Mouse (Mus musculus): Measurements from ENCODE around the gene Syngap1. TPM values are rescaled to one million over a fixed set of nuclear protein-coding genes. Genes with fewer than 3 reads are reported as not detected.

Syngap1 gene
- total RNA-seq, 2 experiments from 2014 or later, result 7.3 to 7.7 TPM

DNA sequence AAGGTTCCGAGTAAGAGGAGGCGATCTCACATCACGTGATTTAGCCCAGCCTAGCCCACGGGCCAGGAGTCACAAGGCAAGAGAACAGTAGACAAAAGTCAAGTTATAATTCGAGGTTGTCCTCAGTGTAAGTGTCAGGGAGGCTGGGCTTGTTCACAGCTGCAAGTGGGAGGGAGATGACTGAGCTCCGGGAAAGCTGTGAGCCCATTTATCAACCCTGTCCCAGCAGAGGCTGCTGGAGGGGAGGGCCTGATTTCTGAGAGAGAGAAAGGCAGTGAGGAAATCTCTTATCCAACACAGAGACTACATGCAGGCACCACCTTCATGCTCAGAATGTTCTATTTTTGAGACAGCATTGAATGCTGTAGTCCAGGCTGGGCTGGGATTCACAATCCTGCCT, 71.9 kb downstream of the Syngap1 start:
- no peak for DNase-seq
- intact Hi-C loops (cut with DNase I), result no loop called here

GRCm38 (mm10) chr17:27017564-27018499, 76.8 kb downstream of the Syngap1 start:
- intact Hi-C loops (cut with DNase I), result no loop called here
- DNase-seq, result peak; percentile 90 to 93

DNA sequence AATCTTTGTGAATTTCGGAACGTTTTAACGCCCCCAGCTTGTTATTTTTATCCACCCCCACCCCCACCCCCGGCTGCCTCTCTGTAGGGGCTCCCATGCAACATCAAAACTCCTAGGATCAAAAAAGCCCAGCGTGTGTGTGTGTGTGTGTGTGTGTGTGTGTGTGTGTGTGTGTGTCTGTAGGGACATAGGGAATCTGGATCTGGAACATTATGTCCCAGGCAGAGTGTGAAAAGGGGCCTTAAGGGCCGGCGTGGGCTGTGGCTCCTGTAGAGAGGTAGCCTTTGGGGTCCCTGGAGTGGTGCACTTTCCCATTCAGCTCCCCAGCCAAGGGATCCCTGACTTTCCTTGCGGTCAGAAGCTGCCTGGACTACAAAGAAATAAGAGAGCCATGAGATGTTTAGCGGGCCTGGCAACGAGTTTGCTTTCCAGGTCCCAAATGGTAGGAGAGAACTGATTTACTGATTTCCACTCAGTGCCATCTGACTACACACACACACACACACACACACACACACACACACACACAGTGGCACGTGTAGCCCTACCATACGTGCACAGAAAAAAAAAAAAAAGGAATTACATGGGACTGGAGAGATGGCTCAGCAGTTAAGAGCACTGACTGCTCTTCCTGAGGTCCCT, 77.6 kb downstream of the Syngap1 start:
- DNase-seq, result no peak
- intact Hi-C loops (cut with DNase I), result no loop called here

DNA sequence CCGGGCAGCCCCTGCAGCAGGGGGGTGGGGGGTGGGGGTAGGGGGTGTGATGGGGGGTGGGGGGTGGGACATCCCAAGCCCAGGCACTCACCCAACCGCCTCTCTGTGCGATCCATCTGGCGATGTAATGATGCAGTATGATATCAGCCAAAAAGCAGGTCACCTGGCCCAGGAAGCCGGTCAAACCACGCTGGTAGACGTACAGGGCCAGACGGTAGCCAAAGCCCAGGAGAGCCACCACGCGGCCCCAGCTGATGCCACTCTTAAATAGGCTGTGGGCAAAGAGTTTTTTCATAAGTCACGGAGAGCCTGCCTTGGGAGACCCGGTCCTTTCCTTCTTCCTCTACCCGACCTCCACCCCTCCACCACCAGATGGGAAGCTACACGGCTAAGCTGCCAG, 80.0 kb downstream of the Syngap1 start:
- DNase-seq, result no peak
- intact Hi-C loops (cut with DNase I), result no loop called here

GRCm38 (mm10) chr17:27021736-27022135, 80.7 kb downstream of the Syngap1 start:
- intact Hi-C loops (cut with DNase I), result no loop called here
- DNase-seq, result no peak

Small RNA genes within 50 kb of the gene (microRNA-seq; reads per million reads assigned to microRNA genes)
- gene Gm27775, result 0 reads per million in 2 experiments
- gene Mir3083, result 2.7 to 15.0 reads per million in 2 experiments
- 1.9 to 5.4 reads per million in 2 experiments for gene Mir6968

Other genes starting within 250 kb of the Syngap1 start
- 10 to 100 TPM; 44.5 to 49.6 TPM for gene Crebrf, start 225.6 kb upstream of the Syngap1 start, total RNA-seq (2021)
- gene Bnip1, start 160.2 kb upstream of the Syngap1 start, total RNA-seq (2021), result 10 to 100 TPM; 27.0 to 32.0 TPM
- 10 to 100 TPM; 78.9 to 80.4 TPM for gene Nkx2-5, start 96.2 kb upstream of the Syngap1 start, total RNA-seq (2021)
- 1 to 10 TPM; 1.3 to 2.6 TPM for gene Kifc5b, start 24.2 kb upstream of the Syngap1 start, total RNA-seq (2021)
- gene Phf1, start 8.2 kb upstream of the Syngap1 start, total RNA-seq (2021), result 10 to 100 TPM in 1 of 2 experiments, 1 to 10 TPM in 1; 10.0 to 10.6 TPM
- gene Cuta, start 1.7 kb upstream of the Syngap1 start, total RNA-seq (2021), result 10 to 100 TPM; 91.1 to 91.8 TPM
- gene Zbtb9, start 31.9 kb downstream of the Syngap1 start, total RNA-seq (2021), result 1 to 10 TPM; 1.7 to 3.3 TPM
- gene Bak1, start 87.8 kb downstream of the Syngap1 start, total RNA-seq (2021), result 10 to 100 TPM; 30.6 to 36.0 TPM
- gene Itpr3, start 116.1 kb downstream of the Syngap1 start, total RNA-seq (2021), result 1 to 10 TPM; 7.2 to 7.7 TPM
- gene Uqcc2, start 192.7 kb downstream of the Syngap1 start, total RNA-seq (2021), result 100 to 1,000 TPM; 270 to 283 TPM
- 10 to 100 TPM in 1 of 2 experiments, 1 to 10 TPM in 1; 8.9 to 10.7 TPM for gene Ip6k3, start 226.5 kb downstream of the Syngap1 start, total RNA-seq (2021)

Data from heart, postnatal 14 days (tissue).